Mouse (Mus musculus): ENCODE results near the gene Fam78b. TPM values are rescaled to one million over a fixed set of nuclear protein-coding genes. Genes with fewer than 3 reads are reported as not detected.

Fam78b gene
- under 1 TPM in 1 of 2 experiments, not detected in 1; 0.98 TPM for polyA plus RNA-seq (2017; shearing (Covaris generic))

DNA sequence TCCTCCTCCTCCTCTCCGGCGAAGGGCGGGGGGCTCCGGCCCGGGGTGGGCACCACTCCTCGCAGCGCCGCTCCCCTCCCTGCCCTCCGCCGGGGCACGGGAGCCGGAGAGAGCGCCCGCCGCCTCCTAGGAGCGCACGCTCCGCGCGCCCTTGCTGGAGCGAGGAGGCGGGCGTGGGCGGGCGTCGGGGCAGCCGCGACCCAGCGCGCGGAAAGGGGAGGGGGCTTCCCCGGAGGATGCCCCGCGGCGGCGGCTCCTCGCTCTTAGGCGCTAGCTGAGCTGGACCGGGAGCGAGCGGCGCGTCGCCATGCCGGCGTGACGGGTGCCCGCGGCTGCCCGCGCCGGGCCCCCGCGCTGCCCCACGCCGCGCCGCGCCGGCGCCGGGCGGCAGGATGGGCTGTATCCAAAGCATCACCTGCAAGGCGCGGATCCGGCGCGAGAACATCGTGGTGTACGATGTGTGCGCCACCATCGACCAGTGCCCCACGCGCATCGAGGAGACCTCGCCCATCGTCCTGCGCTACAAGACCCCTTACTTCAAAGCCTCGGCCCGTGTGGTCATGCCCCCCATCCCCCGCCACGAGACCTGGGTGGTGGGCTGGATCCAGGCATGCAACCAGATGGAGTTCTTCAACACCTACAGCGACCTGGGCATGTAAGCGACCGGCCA lies at the start of gene Fam78b:
Gene Fam78b, plus strand, starts transcription at position 244 of the 670 bp plus-strand sequence.

